Mouse (Mus musculus) urinary bladder, postnatal 4 days (tissue): ENCODE measurements at regions not wholly inside any gene's neighbourhood (a gene's known extent, or its start where the extent isn't known, plus 50 kb on each side); places are given as distances from the start of the nearest gene placed in this dataset.

Experiments used
- DNase-seq, 2 experiments: peaks; one replicate each; pipeline ENCODE4 v3.0.0; 2021 to 2022; ENCODE audit warnings: low spot score in 2 of 2

DNA sequence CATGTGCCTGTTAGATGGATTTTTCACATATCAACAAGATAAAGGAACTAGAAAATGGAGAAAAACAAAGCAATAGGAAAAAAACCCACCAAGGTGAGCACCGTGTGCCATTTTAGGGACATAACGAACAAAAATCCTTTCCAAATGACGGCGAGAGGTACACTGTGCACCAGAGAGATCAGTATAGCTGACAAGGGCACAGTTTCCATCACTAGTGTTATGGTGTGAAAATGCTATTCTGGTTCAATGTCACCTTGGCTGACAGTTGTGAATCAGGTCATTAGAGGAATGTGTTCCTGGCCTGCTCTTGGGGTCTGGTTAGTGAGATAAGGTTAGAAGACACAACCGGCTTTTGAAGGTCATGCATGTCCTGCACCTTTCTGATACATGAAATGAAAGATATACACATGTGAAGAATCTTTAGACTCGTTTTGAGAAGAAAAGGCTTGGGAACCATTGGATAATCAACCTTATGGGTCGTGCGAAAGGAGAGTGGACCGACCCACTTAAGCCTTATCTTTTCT lies 76.5 kb upstream of the P2ry1 start:
- DNase-seq, result no peak

DNA sequence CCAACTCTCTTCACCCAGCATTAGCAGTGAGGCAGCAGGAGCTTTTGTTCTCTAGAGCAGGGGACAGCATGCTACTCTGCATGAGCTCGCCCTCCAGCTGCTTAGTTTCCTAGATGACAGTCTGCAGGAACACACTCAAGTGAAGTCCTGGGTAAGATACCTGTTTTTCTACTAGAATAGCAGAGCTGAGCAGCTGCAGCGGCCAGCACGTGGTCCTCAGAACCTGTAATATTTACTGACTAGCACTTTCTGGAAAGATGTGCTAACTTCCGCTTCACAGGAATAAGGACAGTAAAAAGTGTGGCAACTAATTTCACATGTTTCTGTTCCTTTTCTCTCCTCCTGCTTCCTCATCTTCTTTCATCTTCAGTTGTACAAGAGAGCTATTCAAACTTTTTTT lies 73.7 kb upstream of the P2ry1 start:
- DNase-seq, result no peak

DNA sequence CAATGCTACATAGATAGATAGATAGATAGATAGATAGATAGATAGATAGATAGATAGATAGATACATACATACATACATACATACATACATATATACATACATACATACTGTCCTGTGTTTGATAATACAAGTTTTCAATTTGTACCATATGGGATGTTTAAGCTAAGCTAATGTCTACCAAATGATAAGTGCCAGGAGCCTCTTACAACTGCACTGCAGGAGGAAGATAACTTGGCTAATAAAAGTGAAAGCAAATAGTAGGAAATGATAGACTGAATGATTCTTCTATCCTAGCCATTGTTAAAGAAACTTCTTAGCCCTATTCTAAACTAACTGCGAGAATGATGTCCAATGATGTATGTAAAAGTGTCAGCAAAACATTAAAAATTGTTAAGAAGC lies 68.1 kb upstream of the P2ry1 start:
- DNase-seq, result no peak

DNA sequence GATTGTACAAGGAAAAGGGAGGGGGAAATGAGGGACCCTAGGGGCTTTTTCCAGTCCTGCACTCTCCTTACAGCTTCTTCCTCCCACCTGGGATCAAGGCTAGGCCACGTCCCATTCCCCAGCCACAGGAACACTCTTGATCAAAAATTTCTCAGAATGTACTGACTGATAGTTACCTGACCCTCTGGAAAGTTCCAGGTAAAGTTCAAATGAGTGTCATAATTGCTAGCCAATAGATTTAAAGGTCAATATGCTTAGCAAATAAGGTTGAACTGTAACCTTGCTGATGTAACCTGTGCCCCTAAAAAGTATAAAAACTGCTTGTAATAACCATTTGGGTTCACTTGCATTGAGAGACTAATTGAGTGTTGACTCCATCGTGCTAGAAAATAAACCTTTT lies 61.1 kb upstream of the P2ry1 start:
- DNase-seq, result no peak

DNA sequence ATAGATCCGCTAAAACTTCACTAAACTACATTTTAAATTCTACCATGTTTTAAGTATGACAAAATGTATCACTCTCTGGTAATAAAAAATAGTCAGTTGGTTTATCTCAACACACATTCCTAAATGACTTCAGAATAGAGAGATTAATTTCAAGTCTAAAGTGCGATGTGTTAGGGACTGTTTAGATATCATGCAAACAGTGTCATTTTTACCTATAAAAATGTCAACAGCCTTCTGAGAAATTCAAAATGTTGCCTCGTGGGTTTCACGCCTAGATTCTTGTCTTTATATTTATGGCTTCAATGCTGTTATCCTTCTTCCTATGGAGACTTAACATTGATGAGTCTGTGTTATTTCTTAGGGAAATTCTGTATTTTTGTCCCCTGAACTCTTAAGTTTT lies 53.7 kb upstream of the P2ry1 start:
- DNase-seq, result no peak
